Mouse (Mus musculus) hindbrain, embryonic 12.5 days (tissue): ENCODE data around the gene Itgb8. TPM values are rescaled to one million over a fixed set of nuclear protein-coding genes. Genes with fewer than 3 reads are reported as not detected.

Experiments
- ATAC-seq: fragments of 200-750 bp; cut with Nextera tagmentation; 2 replicates; pipeline ENCODE4 v1.8.0; 2017; ENCODE audit warnings: moderate TSS enrichment; ENCODE audit not compliant: low FRiP score
- H3K27ac ChIP-seq: fragments of 300-500 bp; sonication (generic); 2 replicates; pipeline ENCODE4 v1.5.1; 2016; ENCODE audit warnings: mild to moderate bottlenecking
- H3K27me3 ChIP-seq: fragments of 300-500 bp; sonication (generic); 2 replicates; pipeline ENCODE4 v1.6.1; 2016; ENCODE audit warnings: mild to moderate bottlenecking
- H3K36me3 ChIP-seq: fragments of 300-500 bp; sonication (generic); 2 replicates; pipeline ENCODE4 v1.6.1; 2016; ENCODE audit warnings: mild to moderate bottlenecking
- H3K4me1 ChIP-seq: fragments of 300-500 bp; sonication (generic); 2 replicates; pipeline ENCODE4 v1.6.1; 2016
- H3K4me2 ChIP-seq: fragments of 300-500 bp; sonication (generic); replicated peaks from 2 replicates; pipeline ENCODE4 v1.6.1; 2016; ENCODE audit warnings: mild to moderate bottlenecking
- H3K4me3 ChIP-seq: fragments of 300-500 bp; sonication (generic); 2 replicates; pipeline ENCODE4 v1.5.1; 2016; ENCODE audit warnings: mild to moderate bottlenecking
- H3K9ac ChIP-seq: fragments of 300-500 bp; sonication (generic); 2 replicates; pipeline ENCODE4 v1.6.1; 2016; ENCODE audit warnings: mild to moderate bottlenecking, moderate library complexity
- H3K9me3 ChIP-seq: fragments of 300-500 bp; sonication (generic); replicated peaks from 2 replicates; pipeline ENCODE4 v1.6.1; 2016; ENCODE audit warnings: mild to moderate bottlenecking
- WGBS: fragments of 180-500 bp; shearing (Covaris S2); methylation state at CpG from one replicate; pipeline ENCODE4 v1.1.7; 2016; 5-methylcytosine and 5-hydroxymethylcytosine counted together
- polyA plus RNA-seq: library from polyadenylated mRNA; unstranded; fragments of >200 nt; fragmentation: Nextera tagmentation; extraction: Ambion mirVana; gene quantifications from 2 replicates; pipeline ENCODE4 v1.2.1, GENCODE M21; 2016

Itgb8 gene
- polyA plus RNA-seq, 1 experiment from 2014 or later, result 22.3 TPM

GRCm38 (mm10) chr12:119159254-119159933 lies 79.2 kb downstream of the Itgb8 start:
- 53% methylated on average over 4 of the region's 4 CpGs for WGBS
- H3K4me1 ChIP-seq, result no peaks in the 10 kb centered on the region
- ATAC-seq, result no peak
- H3K27ac ChIP-seq, result no peak overlapping the region
- no peaks in the 10 kb centered on the region for H3K27me3 ChIP-seq
- H3K4me2 ChIP-seq, result no peak overlapping the region
- H3K9ac ChIP-seq, result no peak overlapping the region
- H3K9me3 ChIP-seq, result no peaks in the 10 kb centered on the region
- H3K36me3 ChIP-seq, result peaks cover 16% of the 10 kb centered on the region
- H3K4me3 ChIP-seq, result no peak overlapping the region

DNA sequence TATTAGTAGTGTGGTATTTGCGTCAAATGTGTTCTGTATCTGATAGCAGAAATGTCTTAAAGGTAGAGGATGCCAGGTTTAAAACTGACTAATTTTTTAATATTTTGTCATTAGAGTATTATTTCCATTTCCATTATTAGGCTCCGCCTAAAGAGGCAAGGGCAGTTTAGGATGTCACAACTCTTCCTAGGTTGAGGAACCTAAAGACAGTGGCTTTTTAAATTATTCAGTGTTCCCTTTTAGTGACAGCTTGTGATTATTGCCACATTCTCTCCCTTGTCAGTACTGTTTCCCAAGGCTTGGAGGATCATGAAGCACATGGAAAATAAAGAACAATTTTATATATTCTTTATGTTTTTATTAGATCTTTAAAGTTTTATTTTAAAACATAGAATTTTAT lies 80.9 kb downstream of the Itgb8 start:
- no peak overlapping the region for H3K27ac ChIP-seq
- H3K9ac ChIP-seq, result no peak overlapping the region
- H3K36me3 ChIP-seq, result peaks cover 11% of the 10 kb centered on the region
- 89% methylated on average over 2 of the region's 2 CpGs for WGBS
- H3K27me3 ChIP-seq, result no peaks in the 10 kb centered on the region
- no peak overlapping the region for H3K4me3 ChIP-seq
- no peak for ATAC-seq
- no peak overlapping the region for H3K4me2 ChIP-seq
- H3K9me3 ChIP-seq, result no peaks in the 10 kb centered on the region
- H3K4me1 ChIP-seq, result no peaks in the 10 kb centered on the region

GRCm38 (mm10) chr12:119157068-119157467 lies 81.5 kb downstream of the Itgb8 start:
- Histone ChIP-seq H3K36me3 (peaks cover 6% of the 10 kb centered on the region; the same call in 1 of the 2 replicates), H3K4me1 (no peaks in the 10 kb centered on the region), H3K9ac (no peak overlapping the region), H3K4me3 (no peak overlapping the region), H3K27ac (no peak overlapping the region), H3K9me3 (no peaks in the 10 kb centered on the region), H3K4me2 (no peak overlapping the region), H3K27me3 (no peaks in the 10 kb centered on the region)
- ATAC-seq, result no peak
- 93% methylated on average over 3 of the region's 3 CpGs for WGBS

GRCm38 (mm10) chr12:119155566-119155965 lies 83.0 kb downstream of the Itgb8 start:
- no peak overlapping the region for H3K4me2 ChIP-seq
- H3K27ac ChIP-seq, result no peak overlapping the region
- 0 out of 2 replicates have a peak, but pooled peaks cover 2% of the 10 kb centered on the region for H3K36me3 ChIP-seq
- no peak overlapping the region for H3K4me3 ChIP-seq
- H3K4me1 ChIP-seq, result no peaks in the 10 kb centered on the region
- no peaks in the 10 kb centered on the region for H3K9me3 ChIP-seq
- no peak for ATAC-seq
- no peaks in the 10 kb centered on the region for H3K27me3 ChIP-seq
- WGBS, result 85% methylated on average over 4 of the region's 4 CpGs
- no peak overlapping the region for H3K9ac ChIP-seq

DNA sequence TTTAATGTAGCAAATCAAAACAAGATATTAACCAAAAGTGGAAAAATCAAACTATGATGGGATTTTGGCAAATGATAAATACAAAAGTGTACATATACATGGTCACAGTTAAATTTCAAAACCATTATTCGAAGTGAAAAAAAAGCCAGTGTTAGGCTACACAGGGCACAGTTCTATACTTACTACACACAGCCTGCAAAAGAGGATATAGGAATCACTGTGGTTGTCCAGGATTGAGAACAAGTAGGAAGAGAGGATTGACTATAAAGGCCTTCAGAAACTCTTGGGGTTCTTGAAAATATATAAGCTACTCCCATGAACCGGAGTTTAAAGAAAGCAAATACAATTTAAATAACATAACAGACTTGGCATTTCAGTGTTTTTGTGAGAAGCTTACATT lies 87.6 kb downstream of the Itgb8 start:
- no peak overlapping the region for H3K4me2 ChIP-seq
- no peak for ATAC-seq

GRCm38 (mm10) chr12:119147753-119148152 lies 90.8 kb downstream of the Itgb8 start:
- no peak for ATAC-seq
- Histone ChIP-seq H3K27ac (no peak overlapping the region), H3K4me3 (no peak overlapping the region), H3K9me3 (no peaks in the 10 kb centered on the region), H3K4me2 (no peak overlapping the region), H3K27me3 (no peaks in the 10 kb centered on the region), H3K4me1 (no peaks in the 10 kb centered on the region), H3K36me3 (no peaks in the 10 kb centered on the region), H3K9ac (no peak overlapping the region)
- 87% methylated on average over 3 of the region's 3 CpGs for WGBS

More for the DNA sequence above, 87.6 kb downstream of the Itgb8 start:
- no peaks in the 10 kb centered on the region for H3K36me3 ChIP-seq
- no peak overlapping the region for H3K27ac ChIP-seq
- H3K27me3 ChIP-seq, result no peaks in the 10 kb centered on the region
- H3K4me3 ChIP-seq, result no peak overlapping the region
- 90% methylated on average over 2 of the region's 2 CpGs for WGBS
- H3K9me3 ChIP-seq, result no peaks in the 10 kb centered on the region
- H3K9ac ChIP-seq, result no peak overlapping the region
- H3K4me1 ChIP-seq, result no peaks in the 10 kb centered on the region

DNA sequence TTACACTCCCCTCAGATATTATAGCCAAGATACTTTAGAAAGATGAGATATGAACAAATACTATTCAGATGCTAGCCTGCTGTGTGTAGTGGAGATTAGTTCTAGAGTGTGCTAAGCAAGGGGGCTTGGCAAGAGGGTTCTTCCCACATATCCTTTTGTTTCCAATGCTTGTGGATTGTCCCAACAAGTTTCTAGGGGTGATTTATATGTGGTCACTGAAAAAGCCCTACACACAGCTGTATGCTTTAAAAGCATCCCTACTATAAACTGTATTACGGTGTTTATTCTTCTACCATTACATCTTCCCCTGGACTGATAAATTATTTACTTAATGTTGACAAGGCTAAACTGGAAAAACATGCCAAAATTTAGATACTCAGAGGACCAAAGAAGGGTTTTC lies 92.6 kb downstream of the Itgb8 start:
- no peak overlapping the region for H3K4me3 ChIP-seq
- 96% methylated on average over 1 of the region's 1 CpGs for WGBS
- no peak for ATAC-seq
- no peaks in the 10 kb centered on the region for H3K27me3 ChIP-seq
- no peak overlapping the region for H3K4me2 ChIP-seq
- no peak overlapping the region for H3K9ac ChIP-seq
- H3K36me3 ChIP-seq, result no peaks in the 10 kb centered on the region
- no peaks in the 10 kb centered on the region for H3K4me1 ChIP-seq
- H3K9me3 ChIP-seq, result no peaks in the 10 kb centered on the region
- no peak overlapping the region for H3K27ac ChIP-seq

DNA sequence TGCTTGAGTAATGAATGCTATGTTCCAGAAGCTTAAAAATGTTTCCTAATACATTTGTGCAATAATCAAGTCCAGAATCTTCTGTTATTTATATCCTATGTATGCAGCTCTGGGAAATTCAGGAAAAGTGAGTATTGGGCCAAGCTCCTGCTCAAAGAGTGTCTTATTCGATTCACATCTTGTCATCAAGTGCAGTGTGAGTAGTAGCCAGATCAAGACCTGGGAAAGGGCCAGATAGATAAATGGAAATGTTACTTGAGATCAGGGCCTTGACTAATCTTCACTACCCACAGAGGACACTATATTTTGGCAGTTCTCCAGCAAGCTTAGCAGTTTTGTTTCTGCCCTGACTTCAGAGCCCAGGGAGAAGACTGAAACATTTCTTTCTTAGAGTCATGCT lies 100.7 kb downstream of the Itgb8 start:
- Histone ChIP-seq H3K36me3 (no peaks in the 10 kb centered on the region), H3K4me1 (no peaks in the 10 kb centered on the region), H3K9me3 (no peaks in the 10 kb centered on the region), H3K27ac (no peak overlapping the region), H3K4me3 (no peak overlapping the region), H3K4me2 (no peak overlapping the region), H3K27me3 (no peaks in the 10 kb centered on the region), H3K9ac (no peak overlapping the region)
- 81% methylated on average over 1 of the region's 1 CpGs for WGBS
- no peak for ATAC-seq

GRCm38 (mm10) chr12:119113522-119114135 lies 125.0 kb downstream of the Itgb8 start:
- 80% methylated on average over 6 of the region's 6 CpGs for WGBS
- Histone ChIP-seq H3K27ac (no peak overlapping the region), H3K27me3 (no peaks in the 10 kb centered on the region), H3K4me1 (no peaks in the 10 kb centered on the region), H3K4me2 (no peak overlapping the region), H3K36me3 (no peaks in the 10 kb centered on the region), H3K9ac (no peak overlapping the region), H3K4me3 (no peak overlapping the region), H3K9me3 (no peaks in the 10 kb centered on the region)
- no peak for ATAC-seq

DNA sequence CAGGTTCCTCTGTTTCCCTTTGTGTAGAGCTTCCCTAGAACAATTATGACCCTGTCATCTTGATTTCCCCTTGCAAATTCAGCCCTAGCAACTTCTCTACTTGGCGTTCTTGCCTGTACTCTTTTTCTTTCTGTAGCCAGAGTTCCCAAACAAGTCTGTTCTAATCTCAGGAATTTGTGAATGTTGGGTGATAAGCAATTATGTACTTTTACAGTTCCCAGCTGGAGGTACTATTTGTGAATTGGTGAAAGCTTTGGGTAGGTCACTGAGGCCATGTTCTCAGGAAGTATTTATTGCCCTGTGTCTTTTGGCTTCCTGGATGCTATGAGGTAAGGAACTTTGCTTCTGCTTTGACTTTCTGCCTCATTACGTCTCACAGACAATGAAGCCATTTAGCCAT lies 128.5 kb downstream of the Itgb8 start:
- Histone ChIP-seq H3K27ac (no peak overlapping the region), H3K36me3 (no peaks in the 10 kb centered on the region), H3K27me3 (no peaks in the 10 kb centered on the region), H3K4me3 (no peak overlapping the region), H3K4me2 (no peak overlapping the region), H3K9ac (no peak overlapping the region), H3K9me3 (no peaks in the 10 kb centered on the region), H3K4me1 (no peaks in the 10 kb centered on the region)
- no peak for ATAC-seq
- WGBS, result 54% methylated on average over 2 of the region's 2 CpGs

Other genes with a start within 250 kb of the Itgb8 start
- gene Macc1, start 75.5 kb upstream of the Itgb8 start, polyA plus RNA-seq, result 0.25 and 0.48 TPM in 2 replicates